Mouse (Mus musculus) layer of hippocampus, postnatal 10 days (tissue): Measurements from ENCODE around the gene Galnt10. TPM values are rescaled to one million over a fixed set of nuclear protein-coding genes. Genes with fewer than 3 reads are reported as not detected.
"Not testable (repeated sequence)": the region's sequence is repeated elsewhere in the genome, so short reads cannot be mapped to it uniquely, and the experiment has no call there.

ENCODE experiments used
- DNase-seq, 2 experiments: peaks; one replicate each; pipeline ENCODE4 v3.0.0; 2021; ENCODE audit warnings: low spot score in 2 of 2
- total RNA-seq, 2 experiments: library from RNA; stranded (reverse); gene quantifications; 2 replicates each; pipeline ENCODE4 v1.2.3; 2021

Galnt10 gene
- total RNA-seq, 2 experiments from 2014 or later, result 10.9 to 11.2 TPM

- not testable (repeated sequence) for DNase-seq
Observed at GRCm38 (mm10) chr11:57825234-57825633, 180.0 kb downstream of the Galnt10 start.

DNA sequence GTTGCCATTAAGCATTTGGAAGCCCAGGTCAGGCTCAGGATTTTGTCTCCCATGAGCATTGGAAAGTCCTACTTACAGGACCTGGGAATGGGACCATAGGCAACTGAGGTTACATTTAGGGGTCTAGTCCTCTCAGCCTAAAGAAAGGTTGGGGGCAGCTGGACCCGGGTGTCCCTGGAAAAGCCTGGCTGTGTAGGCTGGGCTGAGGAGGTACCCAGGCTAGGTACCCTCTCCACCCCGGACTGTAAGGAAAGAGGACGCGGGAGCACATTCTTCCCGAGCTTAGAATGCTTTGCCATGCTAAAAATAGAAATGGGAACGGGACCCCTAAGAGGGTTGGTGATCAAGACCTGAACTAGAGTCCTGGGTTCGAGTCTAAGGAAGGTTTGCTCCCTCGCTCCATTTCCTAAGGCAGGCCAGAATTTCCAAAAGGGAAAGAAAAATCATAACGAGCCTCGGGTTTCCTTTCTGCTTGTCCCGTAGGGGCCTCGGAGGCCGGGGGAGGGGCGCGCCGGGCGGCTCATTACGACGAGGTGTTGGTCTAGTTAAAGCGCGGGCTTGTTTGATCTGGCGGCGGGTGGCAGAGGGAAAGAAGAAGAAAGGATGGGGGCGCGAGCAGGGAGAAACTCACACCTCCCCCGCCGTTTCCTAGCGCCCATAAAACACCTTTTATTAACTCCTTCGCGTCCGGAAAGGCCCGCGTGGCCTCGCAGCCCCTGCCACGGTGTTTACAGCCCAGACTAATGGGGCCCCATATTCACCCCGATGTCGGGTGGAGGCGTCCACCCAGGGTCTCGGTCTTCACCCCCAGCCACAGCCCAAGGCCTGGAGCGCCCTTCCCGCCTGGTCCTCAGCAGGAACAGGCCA is 182.0 kb downstream of the Galnt10 start:
- no peak for DNase-seq

GRCm38 (mm10) chr11:57827915-57828545 is 182.8 kb downstream of the Galnt10 start:
- no peak for DNase-seq

- DNase-seq, result no peak
Observed at GRCm38 (mm10) chr11:57828955-57829870, 184.0 kb downstream of the Galnt10 start.

DNA sequence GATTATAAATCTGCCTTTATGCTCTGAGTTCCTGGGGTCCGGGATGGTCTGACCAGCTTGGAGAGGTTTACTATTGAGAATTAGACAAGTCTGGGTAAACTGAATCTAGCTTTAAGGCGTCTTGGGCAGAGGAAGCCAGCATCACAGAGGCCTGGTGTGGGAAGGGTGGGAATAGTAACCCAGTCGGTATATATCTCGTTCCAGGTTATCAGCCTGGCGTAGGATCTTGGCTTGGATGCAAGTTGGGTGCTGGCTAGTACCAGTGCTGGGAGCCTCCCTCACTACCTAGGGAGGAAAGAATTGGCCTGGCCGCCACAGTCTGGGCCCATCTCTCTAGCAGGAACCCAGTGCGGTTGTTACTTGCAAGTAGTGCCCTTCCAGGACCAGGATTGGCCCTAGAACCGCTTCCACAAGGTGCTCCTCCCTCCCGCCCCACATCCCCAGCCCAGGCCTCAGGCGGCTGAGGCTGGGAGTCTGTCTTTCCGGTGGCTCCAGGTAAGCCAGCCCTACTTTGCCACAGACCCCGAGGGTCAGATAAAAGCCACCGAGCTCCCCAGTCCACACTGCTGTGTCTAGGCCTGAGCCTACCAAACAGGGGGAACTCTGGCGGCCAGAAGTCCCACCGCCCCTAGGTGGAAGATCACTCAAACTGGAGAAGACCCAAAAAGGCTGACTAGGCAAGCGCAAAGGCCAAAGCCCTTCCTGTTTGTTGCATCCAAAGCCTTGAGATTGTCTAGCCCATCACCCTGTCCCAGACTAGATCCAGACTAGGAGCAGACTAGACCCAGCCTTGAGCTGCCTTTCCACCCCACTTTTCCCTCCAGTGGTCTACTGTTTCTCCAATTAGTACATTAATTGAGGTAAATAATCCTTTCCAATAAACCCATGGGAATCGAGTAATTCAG is 184.9 kb downstream of the Galnt10 start:
- DNase-seq, result no peak

DNA sequence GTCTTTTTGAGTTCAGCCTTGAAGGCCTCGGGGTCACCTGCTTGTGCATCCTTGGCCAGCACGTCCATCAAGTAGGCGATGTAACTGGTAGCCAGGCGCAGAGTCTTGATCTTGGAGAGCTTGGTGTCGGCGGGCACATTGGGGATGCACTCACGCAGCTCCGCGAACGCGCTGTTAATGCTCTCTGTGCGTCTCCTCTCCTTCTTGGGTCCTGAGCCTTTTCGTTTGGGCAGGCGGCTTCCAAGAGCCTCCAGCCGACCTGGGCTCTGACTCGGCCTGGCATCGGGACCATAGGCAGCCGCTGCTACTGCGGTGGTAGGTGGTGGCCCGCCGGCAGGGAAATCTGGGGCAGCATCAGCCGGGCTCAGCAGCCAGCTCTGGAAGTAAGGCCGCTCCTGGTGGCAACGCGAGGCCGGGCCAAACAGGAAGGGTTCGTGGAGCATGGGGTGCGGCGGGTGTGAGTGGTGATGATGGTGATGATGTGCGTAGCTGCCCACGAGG is 186.1 kb downstream of the Galnt10 start:
- DNase-seq, result no peak

- no peak for DNase-seq
Observed at GRCm38 (mm10) chr11:57831861-57832260, 186.6 kb downstream of the Galnt10 start.

- no peak for DNase-seq
Observed at GRCm38 (mm10) chr11:57832552-57833201, 187.4 kb downstream of the Galnt10 start, which contains the start of gene Hand1. Hand1 (minus strand) TSS chr11:57832818.

GRCm38 (mm10) chr11:57833296-57833977 is 188.2 kb downstream of the Galnt10 start:
- DNase-seq, result no peak

DNA sequence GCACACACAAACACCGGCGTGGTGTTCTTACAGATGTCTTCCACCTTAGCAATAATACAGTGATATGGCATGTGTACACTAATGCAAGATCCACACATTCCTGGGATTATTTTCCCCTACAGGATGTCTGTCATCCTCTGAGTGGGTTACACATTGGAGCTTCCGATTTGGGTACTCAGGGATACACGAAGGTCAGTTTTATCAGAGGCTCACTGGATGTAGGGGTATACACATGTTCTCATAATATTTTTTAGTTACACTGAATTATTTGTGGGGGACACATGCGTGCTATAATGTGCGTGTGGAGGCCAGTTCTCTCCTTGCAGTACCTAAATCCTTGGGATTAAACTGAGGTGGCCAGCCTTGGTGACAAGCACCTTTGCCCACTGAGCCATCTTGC is 188.8 kb downstream of the Galnt10 start:
- DNase-seq, result no peak

GRCm38 (mm10) chr11:57835331-57835730 is 190.1 kb downstream of the Galnt10 start:
- no peak for DNase-seq

DNA sequence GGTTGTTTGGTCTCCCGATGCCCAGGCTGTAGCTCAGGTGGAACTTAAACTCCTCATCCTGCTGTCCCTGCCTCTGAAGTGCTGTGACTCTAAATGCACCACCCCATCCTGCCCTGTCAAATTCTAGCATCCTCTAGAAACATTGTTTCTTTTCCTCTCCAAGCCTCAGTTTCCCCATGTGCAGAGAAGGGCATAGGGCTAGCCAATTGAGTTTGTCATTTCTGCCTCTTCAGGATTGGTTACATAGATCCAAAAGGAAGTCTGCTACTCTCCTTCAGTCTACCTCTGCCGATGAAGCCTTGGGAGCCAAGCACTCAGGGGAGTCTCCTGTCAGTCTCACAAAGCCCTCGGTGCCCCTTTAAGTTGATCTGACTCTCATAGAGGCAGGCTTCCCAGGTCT is 190.7 kb downstream of the Galnt10 start:
- DNase-seq, result no peak

DNA sequence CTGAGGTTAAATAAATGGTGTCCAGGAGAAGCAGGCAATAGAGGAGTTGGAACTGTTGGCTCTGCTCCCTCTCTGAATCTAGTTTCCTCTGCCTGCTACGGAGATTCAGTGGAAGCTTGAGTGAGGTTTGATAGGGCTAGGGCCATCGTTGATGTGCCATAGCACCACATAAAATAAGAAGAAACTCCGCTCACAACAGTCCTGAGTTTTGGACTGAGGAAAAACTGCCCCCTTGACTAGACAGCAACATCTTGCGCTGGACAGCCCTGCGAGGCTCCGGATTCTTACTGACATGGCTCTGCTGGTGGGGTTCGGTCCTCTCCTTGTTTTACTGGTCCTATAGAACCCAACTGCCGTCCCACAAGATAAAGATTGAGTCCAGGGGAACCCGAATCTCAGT is 191.2 kb downstream of the Galnt10 start:
- DNase-seq, result no peak

Other genes with a start within 250 kb of the Galnt10 start
- 10 to 100 TPM; 32.5 to 34.5 TPM for gene Fam114a2, start 126.8 kb upstream of the Galnt10 start, total RNA-seq
- 10 to 100 TPM; 33.9 to 36.8 TPM for gene Mfap3, start 126.8 kb upstream of the Galnt10 start, total RNA-seq
- gene Sap30l, start 156.2 kb downstream of the Galnt10 start, total RNA-seq, result 10 to 100 TPM; 44.4 to 47.5 TPM
- not detected for gene Hand1, start 187.4 kb downstream of the Galnt10 start, total RNA-seq